Mouse (Mus musculus) cerebellum, adult 9-11 months (tissue): ENCODE measurements around the gene Dmap1.

Experiments used
- DNase-seq: peaks from one replicate; pipeline ENCODE4 v3.0.0; 2022

Gene Dmap1

GRCm38 (mm10) chr4:117654703-117655499, 27.2 kb downstream of the Dmap1 start:
- DNase-seq: no peak

GRCm38 (mm10) chr4:117654016-117654702, 27.9 kb downstream of the Dmap1 start:
- no peak for DNase-seq

GRCm38 (mm10) chr4:117652727-117653126, 29.3 kb downstream of the Dmap1 start:
- DNase-seq: no peak

- peak; percentile 41 for DNase-seq
These were observed 30.4 kb downstream of the Dmap1 start for GRCm38 (mm10) chr4:117651626-117652101.

- peak; percentile 30 for DNase-seq
These were observed 34.9 kb downstream of the Dmap1 start for GRCm38 (mm10) chr4:117646926-117647755.

GRCm38 (mm10) chr4:117646496-117646895, 35.6 kb downstream of the Dmap1 start:
- peak; percentile 43 for DNase-seq

- DNase-seq: peak; percentile 53
These were observed 36.2 kb downstream of the Dmap1 start for GRCm38 (mm10) chr4:117645859-117646258.

GRCm38 (mm10) chr4:117645031-117645435, 37.0 kb downstream of the Dmap1 start:
- peak; percentile 94 for DNase-seq

GRCm38 (mm10) chr4:117641804-117642203, 40.3 kb downstream of the Dmap1 start:
- DNase-seq: no peak

GRCm38 (mm10) chr4:117640925-117641703, 41.0 kb downstream of the Dmap1 start:
- DNase-seq: no peak

GRCm38 (mm10) chr4:117636891-117637613, 45.0 kb downstream of the Dmap1 start:
- DNase-seq: no peak

GRCm38 (mm10) chr4:117636152-117636551, 45.9 kb downstream of the Dmap1 start:
- no peak for DNase-seq

- DNase-seq: no peak
These were observed 47.4 kb downstream of the Dmap1 start for GRCm38 (mm10) chr4:117634642-117635041.

GRCm38 (mm10) chr4:117633527-117633926, 48.5 kb downstream of the Dmap1 start:
- DNase-seq: no peak

- DNase-seq: no peak
These were observed 51.9 kb downstream of the Dmap1 start for GRCm38 (mm10) chr4:117630053-117630670.

GRCm38 (mm10) chr4:117628464-117628863, 53.6 kb downstream of the Dmap1 start:
- DNase-seq: no peak
